In genomic region chr11:100939512-100940151, GRCm38 (mm10) we compare ENCODE assay signal across 7 mouse cellular contexts. TPM values are rescaled to one million over a fixed set of nuclear protein-coding genes. Genes with fewer than 3 reads are reported as not detected.
DNase-seq lines count a peak whose midpoint lies in the region; ATAC-seq lines count a peak whose summit lies in the region.

TSS of gene Stat3 (minus strand) at chr11:100939540.

- DNase-seq in adrenal gland, postnatal 10 days: peak; percentile 100
- peak; percentile 100 for DNase-seq in embryo, embryonic 9.5 days (ENCODE audit: extremely low spot score)
- DNase-seq in kidney, adult 11 months: peak; percentile 99
- DNase-seq in limb, embryonic 10.5 days (ENCODE audit: low spot score): peak; percentile 100
- peak; percentile 99 for DNase-seq in spleen, adult 12 weeks (ENCODE audit: low spot score)

- H3K36me3 ChIP-seq in limb, embryonic 10.5 days: no peaks in the 10 kb centered on the region
- no peaks in the 10 kb centered on the region for H3K36me3 ChIP-seq in midbrain, embryonic 13.5 days

- peak within 1 kb of the TSS; percentile 91 for H3K4me3 ChIP-seq in limb, embryonic 10.5 days
- peak within 1 kb of the TSS; percentile 92 for H3K4me3 ChIP-seq in midbrain, embryonic 13.5 days (replicated peaks)

- no peaks in the 10 kb centered on the region for H3K9me3 ChIP-seq in limb, embryonic 10.5 days (replicated peaks)
- no peaks in the 10 kb centered on the region for H3K9me3 ChIP-seq in midbrain, embryonic 13.5 days

- H3K27ac ChIP-seq in limb, embryonic 10.5 days: peak within 1 kb of the TSS; percentile 97
- H3K27ac ChIP-seq in midbrain, embryonic 13.5 days: peak within 1 kb of the TSS; percentile 80

- peak within 1 kb of the TSS; percentile 91 for H3K9ac ChIP-seq in midbrain, embryonic 13.5 days (replicated peaks)

- WGBS in limb, embryonic 10.5 days: 2% methylated on average over 29 of the region's 29 CpGs
- 2% methylated on average over 29 of the region's 29 CpGs for WGBS in midbrain, embryonic 13.5 days

- H3K4me1 ChIP-seq in limb, embryonic 10.5 days: peaks cover 33% of the 10 kb centered on the region
- H3K4me1 ChIP-seq in midbrain, embryonic 13.5 days (replicated peaks): peaks cover 25% of the 10 kb centered on the region

- H3K27me3 ChIP-seq in limb, embryonic 10.5 days (ENCODE audit: low read depth, poor library complexity, severe bottlenecking): no peaks in the 10 kb centered on the region
- no peaks in the 10 kb centered on the region; the same call in 1 of the 2 replicates for H3K27me3 ChIP-seq in midbrain, embryonic 13.5 days

- H3K4me2 ChIP-seq in midbrain, embryonic 13.5 days (replicated peaks): peak within 1 kb of the TSS; percentile 72

- peak; percentile 83 for ATAC-seq in granulocyte monocyte progenitor cell, adult 5-6 weeks (replicated peaks; ENCODE audit: poor library complexity, severe bottlenecking)
- ATAC-seq in midbrain, embryonic 13.5 days: peak; percentile 94

RNA-seq across cellular contexts. Expression of gene Stat3, which starts in this region (rescaled TPM):
- total RNA-seq in adrenal gland, postnatal 10 days (2021): 10 to 100 TPM; 68.2 to 75.6 TPM
- total RNA-seq in granulocyte monocyte progenitor cell, adult 5-6 weeks (2014; fragmentation: Nextera tagmentation): 51.6 and 54.7 TPM in 2 replicates
- total RNA-seq in granulocyte monocyte progenitor cell, adult 5-6 weeks (2017): 52.1 and 80.7 TPM in 2 replicates
- polyA plus RNA-seq in limb, embryonic 10.5 days (2016; fragmentation: Nextera tagmentation; extraction: Ambion mirVana): 20.7 and 30.2 TPM in 2 replicates
- 28.7 and 34.3 TPM in 2 replicates for polyA plus RNA-seq in midbrain, embryonic 13.5 days (2015; fragmentation: Nextera tagmentation; extraction: Ambion mirVana)

Comparison
In these comparisons a context has a peak if more than half of its experiments do, and no peak if none do; other contexts are left out.
1. Peak in every context shown above with its lines: DNase-seq, ATAC-seq, H3K4me3 ChIP-seq and H3K27ac ChIP-seq.